ENCODE assay signal across 8 mouse cellular contexts in genomic region chr16:58623944-58624343, GRCm38 (mm10). TPM values are rescaled to one million over a fixed set of nuclear protein-coding genes. Genes with fewer than 3 reads are reported as not detected.
DNase-seq lines count a peak whose midpoint lies in the region; ATAC-seq and TF ChIP-seq lines count a peak whose summit lies in the region.

No protein-coding gene starts in this region.

- whole genome bisulfite sequencing in hindbrain, embryonic 11.5 days, result 90% methylated on average over 6 of the region's 6 CpGs
- WGBS in hindbrain, embryonic 12.5 days, result 93% methylated on average over 6 of the region's 6 CpGs
- 82% methylated on average over 6 of the region's 6 CpGs for WGBS in hindbrain, embryonic 16.5 days
- 88% methylated on average over 6 of the region's 6 CpGs for WGBS in midbrain, embryonic 16.5 days

- no peak overlapping the region for H3K9ac ChIP-seq in hindbrain, embryonic 11.5 days (ENCODE audit: low read depth, low read length)
- no peak overlapping the region for H3K9ac ChIP-seq in hindbrain, embryonic 12.5 days
- H3K9ac ChIP-seq in hindbrain, embryonic 16.5 days (ENCODE audit: low read depth, low read length), result no peak overlapping the region
- H3K9ac ChIP-seq in midbrain, embryonic 16.5 days (ENCODE audit: low read depth, low read length), result no peak overlapping the region

- TF ChIP-seq POLR2A in brain, embryonic 14.5 days (IDR thresholded peaks at IDR 0.05; ENCODE audit: borderline replicate concordance, extremely low read depth, insufficient read depth, insufficient read length, poor library complexity, severe bottlenecking), result no peak

- peak; percentile 68 for TF ChIP-seq CTCF in E14TG2a.4 (conservative IDR thresholded peaks at IDR 0.05; ENCODE audit: low read length)
- peak; percentile 43; the same call in 1 of the 2 replicates for TF ChIP-seq CTCF in brain, embryonic 14.5 days (IDR thresholded peaks at IDR 0.05; ENCODE audit: borderline replicate concordance, extremely low read depth, insufficient read depth, insufficient read length)

- H3K27me3 ChIP-seq in hindbrain, embryonic 11.5 days (ENCODE audit: control insufficient read depth, insufficient read depth, low read length), result no peaks in the 10 kb centered on the region
- H3K27me3 ChIP-seq in hindbrain, embryonic 12.5 days, result no peaks in the 10 kb centered on the region
- H3K27me3 ChIP-seq in E14TG2a.4 (ENCODE audit: insufficient read depth, low read length), result no peaks in the 10 kb centered on the region
- H3K27me3 ChIP-seq in hindbrain, embryonic 16.5 days (replicated peaks; ENCODE audit: control insufficient read depth, insufficient read depth, low read length), result no peaks in the 10 kb centered on the region
- H3K27me3 ChIP-seq in midbrain, embryonic 16.5 days (ENCODE audit: control insufficient read depth, insufficient read depth, low read depth, low read length), result no peaks in the 10 kb centered on the region

- no peak overlapping the region for H3K4me3 ChIP-seq in hindbrain, embryonic 11.5 days (ENCODE audit: low read depth, low read length)
- H3K4me3 ChIP-seq in hindbrain, embryonic 12.5 days, result no peak overlapping the region
- no peak overlapping the region for H3K4me3 ChIP-seq in E14TG2a.4 (replicated peaks; ENCODE audit: low read length)
- no peak overlapping the region for H3K4me3 ChIP-seq in hindbrain, embryonic 16.5 days (ENCODE audit: low read length)
- H3K4me3 ChIP-seq in midbrain, embryonic 16.5 days (ENCODE audit: low read depth, low read length), result no peak overlapping the region

- no peak for ATAC-seq in hindbrain, embryonic 11.5 days (ENCODE audit: low FRiP score)
- ATAC-seq in hindbrain, embryonic 12.5 days (ENCODE audit: low FRiP score), result no peak
- peak; percentile 6; the same call in 1 of the 2 replicates for ATAC-seq in hindbrain, embryonic 16.5 days
- ATAC-seq in midbrain, embryonic 16.5 days, result 0 out of 2 replicates have a peak, but pooled peaks have one; percentile 45

- no peaks in the 10 kb centered on the region for H3K36me3 ChIP-seq in hindbrain, embryonic 11.5 days (ENCODE audit: control insufficient read depth, insufficient read depth, low read length)
- H3K36me3 ChIP-seq in hindbrain, embryonic 12.5 days, result no peaks in the 10 kb centered on the region
- no peaks in the 10 kb centered on the region for H3K36me3 ChIP-seq in E14TG2a.4 (ENCODE audit: insufficient read depth, low read length)
- H3K36me3 ChIP-seq in hindbrain, embryonic 16.5 days (ENCODE audit: control insufficient read depth, insufficient read depth, low read length), result no peaks in the 10 kb centered on the region
- H3K36me3 ChIP-seq in midbrain, embryonic 16.5 days (ENCODE audit: control insufficient read depth, insufficient read depth, low read length), result no peaks in the 10 kb centered on the region

- no peak overlapping the region for H3K4me2 ChIP-seq in hindbrain, embryonic 11.5 days (replicated peaks; ENCODE audit: low read depth, low read length)
- no peak overlapping the region for H3K4me2 ChIP-seq in hindbrain, embryonic 12.5 days (replicated peaks)
- no peak overlapping the region for H3K4me2 ChIP-seq in hindbrain, embryonic 16.5 days (ENCODE audit: low read length)
- no peak overlapping the region for H3K4me2 ChIP-seq in midbrain, embryonic 16.5 days (ENCODE audit: low read length)

- H3K9me3 ChIP-seq in hindbrain, embryonic 11.5 days (ENCODE audit: control insufficient read depth, low read length), result no peaks in the 10 kb centered on the region
- H3K9me3 ChIP-seq in hindbrain, embryonic 12.5 days (replicated peaks), result no peaks in the 10 kb centered on the region
- H3K9me3 ChIP-seq in E14TG2a.4 (ENCODE audit: low read length), result no peaks in the 10 kb centered on the region
- H3K9me3 ChIP-seq in hindbrain, embryonic 16.5 days (ENCODE audit: control insufficient read depth, low read length), result no peaks in the 10 kb centered on the region
- no peaks in the 10 kb centered on the region for H3K9me3 ChIP-seq in midbrain, embryonic 16.5 days (replicated peaks; ENCODE audit: control insufficient read depth, low read length, poor library complexity, severe bottlenecking)

- H3K4me1 ChIP-seq in hindbrain, embryonic 11.5 days (replicated peaks; ENCODE audit: control insufficient read depth, insufficient read depth, low read length), result no peaks in the 10 kb centered on the region
- H3K4me1 ChIP-seq in hindbrain, embryonic 12.5 days, result no peaks in the 10 kb centered on the region
- peaks cover 31% of the 10 kb centered on the region for H3K4me1 ChIP-seq in E14TG2a.4 (replicated peaks; ENCODE audit: low read depth, low read length)
- no peaks in the 10 kb centered on the region for H3K4me1 ChIP-seq in hindbrain, embryonic 16.5 days (ENCODE audit: control insufficient read depth, insufficient read depth, low read depth, low read length)
- no peaks in the 10 kb centered on the region for H3K4me1 ChIP-seq in midbrain, embryonic 16.5 days (ENCODE audit: control insufficient read depth, insufficient read depth, low read length)

- H3K27ac ChIP-seq in hindbrain, embryonic 11.5 days (ENCODE audit: low read depth, low read length), result no peak overlapping the region
- H3K27ac ChIP-seq in hindbrain, embryonic 12.5 days, result no peak overlapping the region
- no peak overlapping the region for H3K27ac ChIP-seq in hindbrain, embryonic 16.5 days (ENCODE audit: low read depth, low read length)
- H3K27ac ChIP-seq in midbrain, embryonic 16.5 days (ENCODE audit: low read length), result no peak overlapping the region

- DNase-seq in hindbrain, embryonic 11.5 days (ENCODE audit: low spot score), result peak; percentile 25
- DNase-seq in brain, embryonic 14.5 days (ENCODE audit: low read depth), result peak; percentile 46
- DNase-seq in left cerebral cortex, adult 11 months (ENCODE audit: low spot score), result peak; percentile 10
- no peak for DNase-seq in yolk sac, embryonic 10.5 days (ENCODE audit: low spot score)

RNA-seq across cellular contexts. Expression of gene Gm813, which starts 7.2 kb away (rescaled TPM):
- not detected in 2 replicates for polyA plus RNA-seq in hindbrain, embryonic 11.5 days (2014; fragmentation: Nextera tagmentation; extraction: Ambion mirVana)
- not detected in 2 replicates for polyA plus RNA-seq in hindbrain, embryonic 12.5 days (2016; fragmentation: Nextera tagmentation; extraction: Ambion mirVana)
- polyA plus RNA-seq in brain, embryonic 14.5 days (2012; rRNA removed), result not detected in 2 replicates
- polyA plus RNA-seq in hindbrain, embryonic 16.5 days (2015; fragmentation: Nextera tagmentation; extraction: Ambion mirVana), result not detected in 2 replicates
- not detected in 2 replicates for polyA plus RNA-seq in midbrain, embryonic 16.5 days (2015; fragmentation: Nextera tagmentation; extraction: Ambion mirVana)

RNA-seq across cellular contexts. Expression of gene E330017A01Rik, which starts 14.6 kb away (rescaled TPM):
- polyA plus RNA-seq in hindbrain, embryonic 11.5 days (2014; fragmentation: Nextera tagmentation; extraction: Ambion mirVana), result not detected in 2 replicates
- not detected in 2 replicates for polyA plus RNA-seq in hindbrain, embryonic 12.5 days (2016; fragmentation: Nextera tagmentation; extraction: Ambion mirVana)
- not detected in 2 replicates for polyA plus RNA-seq in brain, embryonic 14.5 days (2012; rRNA removed)
- not detected in 2 replicates for polyA plus RNA-seq in hindbrain, embryonic 16.5 days (2015; fragmentation: Nextera tagmentation; extraction: Ambion mirVana)
- polyA plus RNA-seq in midbrain, embryonic 16.5 days (2015; fragmentation: Nextera tagmentation; extraction: Ambion mirVana), result not detected in 2 replicates

RNA-seq across cellular contexts. Expression of gene Cpox, which starts 46.1 kb away (rescaled TPM):
- 21.0 and 23.4 TPM in 2 replicates for polyA plus RNA-seq in hindbrain, embryonic 11.5 days (2014; fragmentation: Nextera tagmentation; extraction: Ambion mirVana)
- polyA plus RNA-seq in hindbrain, embryonic 12.5 days (2016; fragmentation: Nextera tagmentation; extraction: Ambion mirVana), result 18.4 and 22.5 TPM in 2 replicates
- polyA plus RNA-seq in brain, embryonic 14.5 days (2012; rRNA removed), result 13.4 and 13.9 TPM in 2 replicates
- polyA plus RNA-seq in hindbrain, embryonic 16.5 days (2015; fragmentation: Nextera tagmentation; extraction: Ambion mirVana), result 14.5 and 16.3 TPM in 2 replicates
- 13.5 and 13.6 TPM in 2 replicates for polyA plus RNA-seq in midbrain, embryonic 16.5 days (2015; fragmentation: Nextera tagmentation; extraction: Ambion mirVana)

Comparison
In these comparisons a context has a peak if more than half of its experiments do, and no peak if none do; other contexts are left out.
1. ATAC-seq: peak in hindbrain, embryonic 16.5 days (single experiment) and midbrain, embryonic 16.5 days (single experiment); none in hindbrain, embryonic 11.5 days (single experiment) and hindbrain, embryonic 12.5 days (single experiment).